In genomic region chr14:54213734-54214133, GRCm38 (mm10) we compare ENCODE assay signal across 18 mouse cellular contexts. TPM values are rescaled to one million over a fixed set of nuclear protein-coding genes. Genes with fewer than 3 reads are reported as not detected.
DNase-seq lines count a peak whose midpoint lies in the region; ATAC-seq and TF ChIP-seq lines count a peak whose summit lies in the region.
"Had no signal": no experiment of that assay in that cellular context is flagged by ENCODE, and none has a peak within 500 bp of the region (broad histone marks: within the 10 kb centered on the region; RNA-seq: fewer than 3 reads in every experiment).

No protein-coding gene starts in this region.

- WGBS in kidney, embryonic 14.5 days, result 67% methylated on average over 2 of the region's 2 CpGs
- WGBS in forebrain, embryonic 16.5 days, result 77% methylated on average over 2 of the region's 2 CpGs

- H3K4me1 ChIP-seq in kidney, embryonic 14.5 days (ENCODE audit: control insufficient read depth, insufficient read depth, low read length), result peaks cover 24% of the 10 kb centered on the region
- peaks cover 4% of the 10 kb centered on the region for H3K4me1 ChIP-seq in embryonic fibroblast, embryonic 13.5 days (ENCODE audit: control insufficient read depth, insufficient read depth, low read length)
- no peaks in the 10 kb centered on the region for H3K4me1 ChIP-seq in forebrain, embryonic 16.5 days (replicated peaks; ENCODE audit: control insufficient read depth, insufficient read depth, low read length)
- H3K4me1 ChIP-seq: forebrain, embryonic 15.5 days had no signal

- H3K27me3 ChIP-seq in kidney, embryonic 14.5 days (ENCODE audit: control insufficient read depth, insufficient read depth, low read length), result no peaks in the 10 kb centered on the region
- no peaks in the 10 kb centered on the region for H3K27me3 ChIP-seq in forebrain, embryonic 16.5 days (replicated peaks; ENCODE audit: control insufficient read depth, insufficient read depth, low read length)
- H3K27me3 ChIP-seq: forebrain, embryonic 15.5 days; hindbrain, embryonic 12.5 days had no signal

- no peaks in the 10 kb centered on the region for H3K9me3 ChIP-seq in kidney, embryonic 14.5 days (ENCODE audit: control insufficient read depth, low read length)
- no peaks in the 10 kb centered on the region for H3K9me3 ChIP-seq in forebrain, embryonic 16.5 days (ENCODE audit: control insufficient read depth, low read length)
- H3K9me3 ChIP-seq: embryonic facial prominence, embryonic 10.5 days; forebrain, embryonic 15.5 days; G1E; hindbrain, embryonic 12.5 days had no signal

- no peak for ATAC-seq in CD4-positive, CD25-positive, alpha-beta regulatory T cell, adult 4 months
- no peak for ATAC-seq in kidney, embryonic 14.5 days (ENCODE audit: low FRiP score, low TSS enrichment)
- no peak for ATAC-seq in forebrain, embryonic 16.5 days
- ATAC-seq: forebrain, embryonic 15.5 days; hindbrain, embryonic 16.5 days had no signal

- no peak overlapping the region for H3K9ac ChIP-seq in kidney, embryonic 14.5 days (ENCODE audit: low read depth, low read length)
- no peak overlapping the region for H3K9ac ChIP-seq in forebrain, embryonic 16.5 days (replicated peaks; ENCODE audit: low read depth, low read length)
- H3K9ac ChIP-seq: forebrain, embryonic 15.5 days; hindbrain, embryonic 12.5 days had no signal

- H3K4me3 ChIP-seq in kidney, embryonic 14.5 days (ENCODE audit: low read length), result no peak overlapping the region
- H3K4me3 ChIP-seq in embryonic fibroblast, embryonic 13.5 days (ENCODE audit: insufficient read depth, low read length), result no peak overlapping the region
- no peak overlapping the region for H3K4me3 ChIP-seq in forebrain, embryonic 16.5 days (replicated peaks; ENCODE audit: low read length)
- H3K4me3 ChIP-seq: embryonic facial prominence, embryonic 10.5 days; forebrain, embryonic 15.5 days; hindbrain, embryonic 12.5 days had no signal

- TF ChIP-seq CTCF in embryonic fibroblast, embryonic 13.5 days (IDR thresholded peaks at IDR 0.05; ENCODE audit: borderline replicate concordance, insufficient read depth, low read length), result no peak

- TF ChIP-seq POLR2A in embryonic fibroblast, embryonic 13.5 days (IDR thresholded peaks at IDR 0.05; ENCODE audit: low read depth, low read length), result no peak

- no peak overlapping the region for H3K4me2 ChIP-seq in kidney, embryonic 14.5 days (replicated peaks; ENCODE audit: low read depth, low read length)
- H3K4me2 ChIP-seq in forebrain, embryonic 16.5 days (ENCODE audit: low read length), result no peak overlapping the region
- H3K4me2 ChIP-seq: forebrain, embryonic 15.5 days; hindbrain, embryonic 12.5 days had no signal

- H3K27ac ChIP-seq in kidney, embryonic 14.5 days (ENCODE audit: low read depth, low read length), result peak overlapping the region; percentile 24; the same call in 1 of the 2 replicates
- peak overlapping the region; percentile 65; the same call in 1 of the 2 replicates for H3K27ac ChIP-seq in embryonic fibroblast, embryonic 13.5 days (ENCODE audit: insufficient read depth, low read length)
- no peak overlapping the region for H3K27ac ChIP-seq in forebrain, embryonic 16.5 days (ENCODE audit: low read length)
- H3K27ac ChIP-seq: forebrain, embryonic 15.5 days; hindbrain, embryonic 12.5 days had no signal

- peak; percentile 49 for DNase-seq in CD4-positive, CD25-positive, alpha-beta regulatory T cell, adult 2 months (ENCODE audit: low read depth, low spot score)
- no peak for DNase-seq in kidney, postnatal 10 days
- peak; percentile 30 for DNase-seq in 3T3-L1 (ENCODE audit: low read depth, low spot score)
- DNase-seq in left cerebral cortex, adult 8-10 months (ENCODE audit: low spot score in 2 of 2), result no peak
- DNase-seq: cerebellum, adult 18-20 months; cerebellum, postnatal 10 days; gastrocnemius, postnatal 10 days; heart, postnatal 10 days; heart, postnatal 4 days had no signal

- H3K36me3 ChIP-seq in kidney, embryonic 14.5 days (ENCODE audit: control insufficient read depth, insufficient read depth, low read length), result no peaks in the 10 kb centered on the region
- no peaks in the 10 kb centered on the region for H3K36me3 ChIP-seq in forebrain, embryonic 16.5 days (ENCODE audit: control insufficient read depth, insufficient read depth)
- H3K36me3 ChIP-seq: embryonic facial prominence, embryonic 10.5 days; forebrain, embryonic 15.5 days; G1E; hindbrain, embryonic 12.5 days had no signal

RNA-seq across cellular contexts. Expression of gene Dad1, which starts 40.2 kb away (rescaled TPM):
- polyA plus RNA-seq in CD4-positive, CD25-positive, alpha-beta regulatory T cell, adult 4 months (2017; shearing (Covaris generic)), result 100 to 1,000 TPM; 437 to 457 TPM
- 431 and 487 TPM in 2 replicates for polyA plus RNA-seq in kidney, embryonic 14.5 days (2014; fragmentation: Nextera tagmentation; extraction: Ambion mirVana)
- polyA plus RNA-seq in embryonic fibroblast, embryonic 13.5 days (2011; ENCODE audit: insufficient read length, low read depth, missing spikeins), result 162 and 179 TPM in 2 replicates
- 290 and 292 TPM in 2 replicates for polyA plus RNA-seq in forebrain, embryonic 16.5 days (2015; fragmentation: Nextera tagmentation; extraction: Ambion mirVana)
- total RNA-seq in left cerebral cortex, adult 8-10 months (2022), result 100 to 1,000 TPM; 107 to 115 (median 113) TPM

RNA-seq across cellular contexts. Expression of gene Abhd4, which starts 40.3 kb away (rescaled TPM):
- 10 to 100 TPM; 19.5 to 30.2 TPM for polyA plus RNA-seq in CD4-positive, CD25-positive, alpha-beta regulatory T cell, adult 4 months (2017; shearing (Covaris generic))
- 50.3 and 62.5 TPM in 2 replicates for polyA plus RNA-seq in kidney, embryonic 14.5 days (2014; fragmentation: Nextera tagmentation; extraction: Ambion mirVana)
- polyA plus RNA-seq in embryonic fibroblast, embryonic 13.5 days (2011; ENCODE audit: insufficient read length, low read depth, missing spikeins), result 74.6 and 86.4 TPM in 2 replicates
- polyA plus RNA-seq in forebrain, embryonic 16.5 days (2015; fragmentation: Nextera tagmentation; extraction: Ambion mirVana), result 50.2 and 55.1 TPM in 2 replicates
- total RNA-seq in left cerebral cortex, adult 8-10 months (2022), result 10 to 100 TPM; 53.6 to 66.2 (median 59.0) TPM

Comparison
In these comparisons a context has a peak if more than half of its experiments do, and no peak if none do; other contexts are left out.
1. DNase-seq: peak in CD4-positive, CD25-positive, alpha-beta regulatory T cell, adult 2 months (single experiment) and 3T3-L1 (single experiment); none in kidney, postnatal 10 days (single experiment) and left cerebral cortex, adult 8-10 months (0 of 2).